Mouse (Mus musculus): ENCODE results near the gene Duox1.

DNA sequence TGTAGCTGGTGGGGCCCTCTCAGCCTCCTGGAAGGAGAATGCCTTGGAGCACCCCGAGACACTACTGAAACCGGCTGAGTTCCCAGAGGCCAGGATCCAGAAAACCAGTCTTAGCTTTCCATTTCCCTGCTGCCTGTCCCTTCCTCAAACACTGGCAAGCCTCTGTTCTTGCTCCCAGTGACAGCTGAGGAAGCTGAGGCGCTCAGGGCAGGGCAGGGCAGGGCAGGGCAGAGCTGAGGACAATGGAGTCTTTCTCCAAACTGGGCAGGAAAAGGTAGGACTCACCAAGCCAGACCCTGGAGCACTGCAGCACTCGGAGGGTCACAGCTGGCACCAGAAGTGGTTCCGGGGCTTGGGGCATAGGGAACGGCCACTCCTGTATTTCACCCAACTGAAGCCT is 44.8 kb downstream of the Duox1 start:
- no peak for TF ChIP-seq POLR2A (IDR thresholded peaks at IDR 0.05; ENCODE audit: borderline replicate concordance, insufficient read depth, low read length)
- no peak for TF ChIP-seq CTCF (IDR thresholded peaks at IDR 0.05; ENCODE audit: borderline replicate concordance, insufficient read depth, low read depth, low read length)
